Mouse (Mus musculus) G1E (cell line): ENCODE measurements around the gene Lrrc75a. TPM values are rescaled to one million over a fixed set of nuclear protein-coding genes. Genes with fewer than 3 reads are reported as not detected.

Experiments used
- ATAC-seq: 2 replicates; pipeline ENCODE4 v1.8.0; 2016; ENCODE audit warnings: mild to moderate bottlenecking; ENCODE audit not compliant: insufficient number of reproducible peaks, poor library complexity, low FRiP score, severe bottlenecking; ENCODE audit errors: extremely low read depth
- DNase-seq: peaks from one replicate; pipeline ENCODE4 v3.0.0; 2012; ENCODE audit warnings: low spot score
- H3K27me3 ChIP-seq: 2 replicates; pipeline ENCODE4 v1.6.1; 2012; ENCODE audit warnings: mild to moderate bottlenecking, low read length, inconsistent platforms; ENCODE audit not compliant: insufficient read depth
- H3K36me3 ChIP-seq: replicated peaks from 2 replicates; pipeline ENCODE3; 2012; ENCODE audit warnings: mild to moderate bottlenecking, inconsistent platforms
- H3K4me1 ChIP-seq: 2 replicates; pipeline ENCODE4 v1.6.1; 2012; ENCODE audit warnings: low read depth, low read length, inconsistent platforms, mixed read lengths; ENCODE audit not compliant: insufficient read depth
- H3K4me3 ChIP-seq: 2 replicates; pipeline ENCODE4 v1.5.1; 2012; ENCODE audit warnings: low read depth, mild to moderate bottlenecking, inconsistent platforms, low read length, moderate library complexity, mixed read lengths
- H3K9me3 ChIP-seq: replicated peaks from 2 replicates; pipeline ENCODE4 v1.6.1; 2012; ENCODE audit warnings: inconsistent platforms
- CTCF ChIP-seq: IDR thresholded peaks from 2 replicates; pipeline ENCODE4 v1.5.1; 2012; ENCODE audit warnings: low read depth, low read length, inconsistent platforms, mixed read lengths
- GATA1 ChIP-seq: IDR thresholded peaks from 2 replicates; pipeline ENCODE4 v1.6.1; 2012; ENCODE audit warnings: borderline replicate concordance, low read length, inconsistent platforms, mixed read lengths
- GATA2 ChIP-seq: IDR thresholded peaks from 2 replicates; pipeline ENCODE4 v1.6.1; 2012; ENCODE audit warnings: low read depth, low read length, inconsistent platforms, borderline replicate concordance
- POLR2AphosphoS5 ChIP-seq: IDR thresholded peaks from 2 replicates; pipeline ENCODE4 v1.6.1; 2012; ENCODE audit warnings: low read depth, low read length, inconsistent platforms; ENCODE audit not compliant: insufficient replicate concordance
- TAL1 ChIP-seq: conservative IDR thresholded peaks from 2 replicates; pipeline ENCODE4 v1.6.1; 2012; ENCODE audit warnings: low read depth, low read length, inconsistent platforms, mixed read lengths
- polyA plus RNA-seq: library from polyadenylated mRNA; stranded (reverse); fragments of >175 nt; gene quantifications from 2 replicates; pipeline ENCODE4 v1.2.3, GENCODE M21; 2012
- total RNA-seq, 2 experiments: library from RNA; stranded (forward) in 1 of 2; stranded (reverse) in 1 of 2; fragments of 200-1000 nt in 1 of 2; fragments of >200 nt in 1 of 2; fragmentation: Nextera tagmentation in 1 of 2; gene quantifications; 2 replicates each; pipeline ENCODE4 v1.2.3; 2014 to 2017

Lrrc75a gene
- total and polyA plus RNA-seq, 3 experiments, result 0.27 to 1.7 (median 0.30) TPM

DNA sequence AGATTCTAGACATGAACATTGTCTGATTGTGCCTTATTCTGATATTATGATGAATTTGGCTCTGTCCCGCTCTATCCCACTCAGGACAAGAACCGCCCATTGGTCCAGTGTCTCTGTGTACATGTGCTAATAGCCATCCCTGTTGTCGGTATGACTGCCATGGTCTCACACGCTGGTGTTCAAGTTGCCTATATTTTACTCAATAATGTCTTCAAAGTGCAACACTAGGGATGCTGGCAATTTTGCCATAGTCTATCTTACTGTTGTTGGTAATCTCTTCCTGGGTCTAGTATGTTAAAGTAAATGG, 27.9 kb upstream of the Lrrc75a start:
- H3K36me3 ChIP-seq, result no peaks in the 10 kb centered on the region
- H3K9me3 ChIP-seq, result no peaks in the 10 kb centered on the region
- H3K4me1 ChIP-seq, result no peaks in the 10 kb centered on the region
- no peak for TF ChIP-seq POLR2AphosphoS5
- TF ChIP-seq GATA2, result no peak
- no peak for TF ChIP-seq TAL1
- TF ChIP-seq GATA1, result no peak
- no peak for TF ChIP-seq CTCF
- no peak for DNase-seq
- no peak overlapping the region for H3K4me3 ChIP-seq
- no peak for ATAC-seq
- peaks cover 22% of the 10 kb centered on the region for H3K27me3 ChIP-seq

DNA sequence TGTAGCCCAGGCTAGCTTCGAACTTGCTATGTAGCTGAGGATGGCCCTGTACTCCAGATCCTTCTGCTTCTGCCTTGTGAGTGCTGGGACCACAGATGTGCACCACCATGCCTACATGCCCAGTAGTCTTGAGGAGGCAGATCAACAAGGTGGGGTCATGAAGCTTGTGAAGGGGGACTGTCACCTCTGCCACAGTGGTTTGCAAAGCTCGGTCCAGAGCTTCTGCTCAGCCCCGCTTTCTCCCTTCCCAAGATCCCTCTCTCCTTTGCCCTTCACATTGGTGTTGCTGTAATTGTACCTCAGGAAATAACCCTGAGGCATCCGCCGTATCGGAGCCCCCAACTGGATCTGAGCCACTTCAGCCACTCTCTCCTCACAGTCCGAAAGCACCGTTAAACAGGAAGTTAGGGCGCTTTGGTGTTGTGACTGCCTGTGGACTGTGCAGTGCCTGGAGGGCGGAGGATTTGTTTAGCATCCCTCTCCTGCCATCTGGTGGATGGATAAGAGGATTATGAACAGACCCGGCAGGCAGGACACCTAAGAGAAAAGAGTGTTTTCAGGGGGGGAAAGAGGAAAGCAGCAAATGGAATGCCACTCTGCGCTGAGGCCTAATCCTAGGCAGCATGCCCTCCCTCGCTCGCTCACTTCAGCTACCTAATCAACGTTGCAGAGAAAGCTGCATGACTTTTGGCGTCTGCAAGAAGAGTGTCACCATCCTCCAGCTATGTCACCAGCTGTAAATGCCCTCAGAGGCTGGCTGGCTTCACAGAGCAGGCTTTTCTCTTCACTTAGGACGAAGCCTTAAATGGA, 27.4 kb upstream of the Lrrc75a start:
- H3K9me3 ChIP-seq, result no peaks in the 10 kb centered on the region
- H3K36me3 ChIP-seq, result no peaks in the 10 kb centered on the region
- TF ChIP-seq TAL1 (no peak), POLR2AphosphoS5 (no peak), GATA2 (no peak), CTCF (no peak), GATA1 (no peak)
- no peak overlapping the region for H3K4me3 ChIP-seq
- ATAC-seq, result peak; percentile 28; the same call in 1 of the 2 replicates
- no peaks in the 10 kb centered on the region for H3K4me1 ChIP-seq
- H3K27me3 ChIP-seq, result peaks cover 22% of the 10 kb centered on the region
- DNase-seq, result peak; percentile 31

DNA sequence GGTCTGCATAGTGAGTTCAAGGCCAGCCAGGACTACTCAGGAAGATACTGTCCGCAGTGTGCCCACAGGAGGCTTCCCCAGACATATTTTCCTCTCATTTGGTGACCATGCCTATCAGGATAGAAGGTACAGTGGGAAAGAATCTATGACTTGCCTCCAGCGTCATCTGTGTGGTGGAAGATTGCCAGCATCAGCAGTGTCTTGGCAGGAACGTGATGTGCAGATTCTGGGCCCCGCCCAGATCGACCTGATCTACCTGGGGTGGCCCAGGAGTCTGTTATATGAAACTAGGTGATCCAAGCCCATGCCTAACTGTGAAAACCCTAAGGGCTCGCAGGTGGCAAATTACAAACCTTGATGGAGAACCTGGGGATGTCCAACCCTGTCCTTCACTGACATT, 21.7 kb upstream of the Lrrc75a start:
- ATAC-seq, result no peak
- no peak for TF ChIP-seq POLR2AphosphoS5
- TF ChIP-seq GATA1, result no peak
- no peak for TF ChIP-seq TAL1
- H3K36me3 ChIP-seq, result no peaks in the 10 kb centered on the region

DNA sequence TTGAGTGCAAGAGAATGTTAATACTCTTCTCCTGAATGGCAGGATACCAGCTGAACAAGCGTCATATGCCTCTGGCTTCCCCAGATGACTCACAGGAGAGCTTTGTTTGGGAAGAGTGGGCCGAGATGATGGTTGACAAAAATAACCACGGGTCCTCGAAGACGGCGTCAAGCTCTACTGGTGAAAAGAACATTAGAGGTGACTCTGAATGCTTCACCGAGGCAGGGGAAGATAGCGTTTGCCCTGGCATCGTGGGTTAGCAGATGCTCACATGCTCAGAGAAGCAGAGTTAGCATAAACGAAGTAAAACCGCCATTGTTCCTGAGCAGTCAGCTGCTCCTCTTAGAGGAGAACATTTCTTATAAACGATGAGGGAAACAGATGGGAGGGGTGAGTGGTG, 21.1 kb upstream of the Lrrc75a start:
- ATAC-seq, result no peak
- Histone ChIP-seq H3K4me3 (no peak overlapping the region), H3K4me1 (peaks cover 3% of the 10 kb centered on the region), H3K36me3 (peaks cover 5% of the 10 kb centered on the region), H3K27me3 (peaks cover 13% of the 10 kb centered on the region), H3K9me3 (no peaks in the 10 kb centered on the region)
- DNase-seq, result no peak
- TF ChIP-seq CTCF, result no peak
- no peak for TF ChIP-seq POLR2AphosphoS5
- TF ChIP-seq GATA2, result no peak

More for the DNA sequence above, 21.7 kb upstream of the Lrrc75a start:
- H3K27me3 ChIP-seq, result peaks cover 12% of the 10 kb centered on the region
- DNase-seq, result no peak
- H3K4me3 ChIP-seq, result no peak overlapping the region
- no peaks in the 10 kb centered on the region for H3K4me1 ChIP-seq
- H3K9me3 ChIP-seq, result no peaks in the 10 kb centered on the region

DNA sequence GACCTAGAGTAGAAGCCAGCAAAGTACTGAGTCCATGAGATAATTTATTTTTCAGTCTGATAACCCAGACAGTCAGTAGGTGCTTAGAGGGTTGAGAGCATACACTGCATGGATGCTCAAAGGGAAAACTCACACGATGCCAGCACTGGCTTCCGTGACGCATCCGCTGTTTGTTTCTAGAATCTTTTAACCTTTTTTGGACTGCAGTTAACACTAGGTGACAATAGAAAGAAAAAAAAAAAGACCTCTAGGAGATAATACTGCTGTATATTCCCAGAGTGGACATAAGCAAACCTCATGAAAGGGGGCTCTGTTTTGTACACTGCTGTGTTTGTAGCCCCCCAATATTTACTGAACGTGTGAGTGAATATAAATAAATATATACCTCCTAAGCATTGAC, 20.7 kb upstream of the Lrrc75a start:
- DNase-seq (no peak), ATAC-seq (no peak)
- H3K4me1 ChIP-seq, result peaks cover 7% of the 10 kb centered on the region
- peaks cover 13% of the 10 kb centered on the region for H3K27me3 ChIP-seq
- H3K4me3 ChIP-seq, result no peak overlapping the region
- H3K9me3 ChIP-seq, result no peaks in the 10 kb centered on the region
- no peak for TF ChIP-seq GATA2
- TF ChIP-seq TAL1, result no peak
- no peak for TF ChIP-seq GATA1
- TF ChIP-seq POLR2AphosphoS5, result no peak
- no peak for TF ChIP-seq CTCF
- peaks cover 7% of the 10 kb centered on the region for H3K36me3 ChIP-seq

DNA sequence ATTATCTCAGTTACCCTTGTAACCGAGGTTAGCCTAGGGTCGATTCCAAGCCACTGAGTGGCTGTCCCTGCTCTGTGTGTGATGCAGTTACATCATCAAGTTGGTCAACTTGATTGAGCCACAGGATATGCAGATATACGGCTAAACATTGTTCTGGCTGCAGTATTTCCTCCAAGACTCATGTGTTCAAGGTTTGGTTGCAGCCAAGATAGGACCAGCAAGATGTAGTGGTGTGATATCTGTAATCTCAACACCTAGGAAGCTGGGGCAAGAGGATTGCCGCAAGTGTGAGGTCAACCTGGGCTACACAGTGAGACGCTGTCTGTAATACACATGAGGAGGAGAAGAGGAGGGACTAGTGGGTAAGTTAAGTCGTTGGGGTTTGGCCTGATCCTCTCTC, 15.9 kb upstream of the Lrrc75a start:
- Histone ChIP-seq H3K9me3 (no peaks in the 10 kb centered on the region), H3K36me3 (peaks cover 7% of the 10 kb centered on the region), H3K4me3 (no peak overlapping the region), H3K4me1 (peaks cover 30% of the 10 kb centered on the region), H3K27me3 (peaks cover 4% of the 10 kb centered on the region; the same call in 1 of the 2 replicates)
- no peak for ATAC-seq
- DNase-seq, result no peak
- no peak for TF ChIP-seq POLR2AphosphoS5
- TF ChIP-seq CTCF, result no peak

DNA sequence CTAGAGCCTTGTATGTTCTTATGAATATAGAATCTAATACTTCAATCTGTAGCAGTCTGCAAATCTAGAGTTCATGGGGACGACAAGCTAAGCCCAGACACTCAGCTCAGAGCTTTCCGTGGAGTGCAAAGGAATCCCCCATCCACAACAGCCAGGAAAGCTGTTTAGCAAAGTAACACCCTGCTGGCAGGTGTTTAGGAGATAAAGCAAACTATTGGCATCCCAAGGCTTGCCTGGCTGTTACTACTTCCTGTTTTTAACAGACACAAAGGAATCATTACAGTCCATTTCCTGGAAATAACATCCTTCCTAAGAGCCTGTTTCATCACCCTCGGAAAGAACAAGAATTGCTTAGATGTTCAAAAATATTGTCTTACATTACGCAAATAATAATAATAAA, 12.6 kb upstream of the Lrrc75a start:
- ATAC-seq, result peak; percentile 8; the same call in 1 of the 2 replicates

More for the DNA sequence above, 12.6 kb upstream of the Lrrc75a start:
- peaks cover 31% of the 10 kb centered on the region for H3K4me1 ChIP-seq
- peak; percentile 27 for DNase-seq
- H3K4me3 ChIP-seq, result no peak overlapping the region
- TF ChIP-seq GATA2 (no peak), TAL1 (peak; percentile 47)
- H3K27me3 ChIP-seq, result peaks cover 4% of the 10 kb centered on the region; the same call in 1 of the 2 replicates
- H3K36me3 ChIP-seq, result peaks cover 10% of the 10 kb centered on the region
- no peaks in the 10 kb centered on the region for H3K9me3 ChIP-seq
